Mouse (Mus musculus) spleen, adult 2 months (tissue): ENCODE measurements around the gene Herc6.
"Not testable (repeated sequence)": the region's sequence is repeated elsewhere in the genome, so short reads cannot be mapped to it uniquely, and the experiment has no call there.

Experiments
- CTCF ChIP-seq: fragments of 200-500 bp; IDR thresholded peaks from 2 replicates; pipeline ENCODE4 v1.5.1; 2011; ENCODE audit warnings: mild to moderate bottlenecking, inconsistent platforms; ENCODE audit not compliant: insufficient read depth, insufficient read length, insufficient replicate concordance; ENCODE audit errors: extremely low read depth
- POLR2A ChIP-seq: fragments of 200-500 bp; IDR thresholded peaks from 2 replicates; pipeline ENCODE4 v1.6.1; 2011; ENCODE audit warnings: low read depth, low read length, inconsistent platforms

- TF ChIP-seq CTCF, POLR2A: not testable (repeated sequence)
Observed at GRCm38 (mm10) chr6:57543591-57543990, 37.2 kb upstream of the Herc6 start.
